ENCODE assay signal across 11 mouse cellular contexts in the genomic region with DNA sequence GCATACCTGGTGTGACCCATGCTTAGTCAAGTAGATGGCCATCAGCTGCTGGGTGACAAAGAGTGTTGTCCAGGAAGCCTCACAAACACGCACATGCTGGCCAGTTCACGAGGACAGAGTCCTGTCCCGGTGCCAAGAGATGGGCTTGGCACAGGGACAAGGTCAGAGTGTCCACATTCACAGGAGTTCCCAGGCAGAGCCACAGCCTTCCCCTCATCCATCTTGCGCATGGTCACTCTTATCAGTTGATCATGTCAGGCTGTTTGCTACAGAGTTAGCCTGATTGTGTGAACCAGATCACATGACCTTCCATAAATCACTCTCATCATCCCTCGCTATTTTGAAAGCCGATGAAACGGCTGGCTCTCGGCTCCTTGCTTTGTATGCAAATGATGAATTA.
DNase-seq lines count a peak whose midpoint lies in the region; ATAC-seq and TF ChIP-seq lines count a peak whose summit lies in the region.
"Had no signal": no experiment of that assay in that cellular context is flagged by ENCODE, and none has a peak within 500 bp of the region (broad histone marks: within the 10 kb centered on the region; RNA-seq: fewer than 3 reads in every experiment).

No protein-coding gene starts in this region.

- no peak for ATAC-seq in kidney, embryonic 14.5 days (ENCODE audit: low FRiP score, low TSS enrichment)
- no peak for ATAC-seq in G1E (ENCODE audit: extremely low read depth, insufficient number of reproducible peaks, low FRiP score, poor library complexity, severe bottlenecking)

- 33% methylated on average over 8 of the region's 8 CpGs for WGBS in kidney, embryonic 14.5 days
- WGBS in embryonic facial prominence, embryonic 10.5 days = 89% methylated on average over 8 of the region's 8 CpGs

- DNase-seq in kidney, adult 11 months = peak; percentile 75
- DNase-seq in G1E (ENCODE audit: low spot score) = no peak
- DNase-seq in adrenal gland, postnatal 14 days = peak; percentile 80
- peak; percentile 85 for DNase-seq in kidney, postnatal 14 days
- DNase-seq in gastrocnemius, postnatal 36 days = no peak
- no peak for DNase-seq in left cerebral cortex, postnatal 14 days (ENCODE audit: low spot score in 2 of 2)
- DNase-seq in embryonic facial prominence, embryonic 10.5 days (ENCODE audit: low spot score) = no peak
- DNase-seq: gastrocnemius, postnatal 10 days; thymus, adult 18-20 months had no signal

- no peak overlapping the region for H3K27ac ChIP-seq in kidney, embryonic 14.5 days (ENCODE audit: low read depth, low read length)
- no peak overlapping the region for H3K27ac ChIP-seq in embryonic facial prominence, embryonic 10.5 days (replicated peaks)
- H3K27ac ChIP-seq: forebrain, embryonic 10.5 days had no signal

- H3K4me2 ChIP-seq in kidney, embryonic 14.5 days (replicated peaks; ENCODE audit: low read depth, low read length) = no peak overlapping the region

- intact Hi-C loops in gastrocnemius, postnatal 36 days (cut with DNase I) = no loop called here
- intact Hi-C loops in left cerebral cortex, postnatal 14 days (cut with DNase I) = no loop called here

- H3K4me1 ChIP-seq in kidney, embryonic 14.5 days (ENCODE audit: control insufficient read depth, insufficient read depth, low read length) = 0 out of 2 replicates have a peak, but pooled peaks cover 9% of the 10 kb centered on the region
- no peaks in the 10 kb centered on the region for H3K4me1 ChIP-seq in G1E (ENCODE audit: insufficient read depth, low read depth, low read length)
- H3K4me1 ChIP-seq in embryonic facial prominence, embryonic 10.5 days = peaks cover 18% of the 10 kb centered on the region

- no peak overlapping the region for H3K4me3 ChIP-seq in kidney, embryonic 14.5 days (ENCODE audit: low read length)
- 0 out of 2 replicates have a peak overlapping the region, but pooled peaks have one; percentile 9 for H3K4me3 ChIP-seq in G1E (ENCODE audit: low read depth, low read length)
- no peak overlapping the region for H3K4me3 ChIP-seq in embryonic facial prominence, embryonic 10.5 days
- H3K4me3 ChIP-seq: forebrain, embryonic 10.5 days had no signal

- no peak overlapping the region for H3K9ac ChIP-seq in kidney, embryonic 14.5 days (ENCODE audit: low read depth, low read length)

- H3K9me3 ChIP-seq in kidney, embryonic 14.5 days (ENCODE audit: control insufficient read depth, low read length) = no peaks in the 10 kb centered on the region
- H3K9me3 ChIP-seq in G1E (replicated peaks) = peaks cover 59% of the 10 kb centered on the region
- no peaks in the 10 kb centered on the region for H3K9me3 ChIP-seq in embryonic facial prominence, embryonic 10.5 days
- H3K9me3 ChIP-seq: forebrain, embryonic 10.5 days had no signal

- no peaks in the 10 kb centered on the region for H3K36me3 ChIP-seq in kidney, embryonic 14.5 days (ENCODE audit: control insufficient read depth, insufficient read depth, low read length)
- H3K36me3 ChIP-seq in G1E (replicated peaks) = no peaks in the 10 kb centered on the region
- no peaks in the 10 kb centered on the region for H3K36me3 ChIP-seq in embryonic facial prominence, embryonic 10.5 days (replicated peaks)
- H3K36me3 ChIP-seq: forebrain, embryonic 10.5 days had no signal

- H3K27me3 ChIP-seq in kidney, embryonic 14.5 days (ENCODE audit: control insufficient read depth, insufficient read depth, low read length) = no peaks in the 10 kb centered on the region
- no peaks in the 10 kb centered on the region for H3K27me3 ChIP-seq in G1E (ENCODE audit: insufficient read depth, low read length)
- no peaks in the 10 kb centered on the region for H3K27me3 ChIP-seq in embryonic facial prominence, embryonic 10.5 days (replicated peaks; ENCODE audit: low read depth, poor library complexity, severe bottlenecking)

- no peak for TF ChIP-seq CTCF in G1E (IDR thresholded peaks at IDR 0.05; ENCODE audit: low read depth, low read length)

Comparison
In these comparisons a context has a peak if more than half of its experiments do, and no peak if none do; other contexts are left out.
1. DNase-seq: peak in kidney, adult 11 months (single experiment), adrenal gland, postnatal 14 days (single experiment) and kidney, postnatal 14 days (single experiment); none in G1E (single experiment), gastrocnemius, postnatal 36 days (0 of 2), left cerebral cortex, postnatal 14 days (0 of 2) and embryonic facial prominence, embryonic 10.5 days (single experiment).